Mouse (Mus musculus): ENCODE data around the gene Aldh1l1. TPM values are rescaled to one million over a fixed set of nuclear protein-coding genes. Genes with fewer than 3 reads are reported as not detected.

The Aldh1l1 gene
- polyA plus RNA-seq, 1 experiment from 2014 or later, result 17.5 TPM

DNA sequence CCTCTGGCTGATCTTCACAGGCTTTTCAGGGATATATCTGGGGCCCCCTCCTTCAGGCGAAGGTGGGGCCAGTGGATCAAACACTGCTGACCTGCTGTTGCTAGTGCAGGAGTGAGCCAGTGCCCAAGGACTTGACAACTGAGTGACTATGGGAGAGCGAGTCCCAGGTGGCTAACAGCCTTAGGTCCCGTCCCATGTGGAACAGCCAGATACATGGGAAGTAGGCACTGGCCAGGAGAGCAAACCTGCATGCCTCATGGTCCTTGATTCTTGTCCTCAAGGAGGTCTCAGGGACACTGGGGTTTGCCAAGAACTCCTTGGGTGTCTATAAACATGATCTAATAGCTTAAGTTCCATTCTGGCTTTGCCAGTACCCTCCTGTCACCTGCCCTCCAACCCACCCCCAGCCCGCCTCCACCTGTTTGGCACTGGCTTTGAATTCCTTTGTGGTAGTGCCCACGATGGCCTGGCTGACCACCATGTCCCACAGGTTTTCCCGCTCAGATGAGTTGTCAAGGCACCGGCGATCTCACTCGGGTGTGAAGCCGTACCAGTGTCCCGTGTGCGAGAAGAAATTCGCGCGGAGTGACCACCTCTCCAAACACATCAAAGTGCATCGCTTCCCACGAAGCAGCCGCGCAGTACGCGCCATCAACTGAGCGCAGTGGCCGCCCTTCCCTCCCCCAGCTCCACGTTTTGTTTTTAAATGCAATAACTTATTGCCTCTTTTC is 12.4 kb upstream of the Aldh1l1 start:
- Histone ChIP-seq H3K4me2 (replicated peaks) (no peak overlapping the region), H3K27me3 (replicated peaks) (no peaks in the 10 kb centered on the region), H3K36me3 (no peaks in the 10 kb centered on the region), H3K4me3 (replicated peaks) (no peak overlapping the region), H3K27ac (no peak overlapping the region), H3K9me3 (no peaks in the 10 kb centered on the region), H3K4me1 (replicated peaks) (0 out of 2 replicates have a peak, but pooled peaks cover 2% of the 10 kb centered on the region), H3K9ac (no peak overlapping the region)
- 94% methylated on average over 24 of the region's 24 CpGs for WGBS
- ATAC-seq, result no peak

DNA sequence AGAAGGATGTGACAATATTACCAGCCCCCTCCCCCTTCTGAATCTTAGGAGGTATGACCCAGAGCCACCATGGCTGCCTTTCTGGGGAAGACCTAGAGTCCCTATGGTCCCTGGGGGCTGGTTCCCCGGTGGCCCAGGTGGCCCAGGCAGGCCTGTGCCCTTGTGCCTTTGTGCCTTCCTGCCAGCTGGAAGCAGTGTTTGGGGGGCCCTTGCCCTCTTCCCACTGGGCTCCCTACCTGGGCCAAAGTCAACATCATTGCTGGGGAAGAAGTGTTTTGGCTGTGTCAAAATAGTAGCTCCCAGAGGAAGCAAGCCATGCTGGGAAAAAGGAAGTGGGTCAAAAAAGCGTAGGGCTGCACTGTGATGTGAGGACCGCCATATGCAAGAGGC is 11.9 kb upstream of the Aldh1l1 start:
- Histone ChIP-seq H3K36me3 (no peaks in the 10 kb centered on the region), H3K27ac (no peak overlapping the region), H3K4me3 (replicated peaks) (no peak overlapping the region), H3K9ac (no peak overlapping the region), H3K27me3 (replicated peaks) (no peaks in the 10 kb centered on the region), H3K9me3 (no peaks in the 10 kb centered on the region), H3K4me2 (replicated peaks) (no peak overlapping the region), H3K4me1 (replicated peaks) (0 out of 2 replicates have a peak, but pooled peaks cover 2% of the 10 kb centered on the region)
- 88% methylated on average over 3 of the region's 3 CpGs for WGBS
- ATAC-seq, result no peak

DNA sequence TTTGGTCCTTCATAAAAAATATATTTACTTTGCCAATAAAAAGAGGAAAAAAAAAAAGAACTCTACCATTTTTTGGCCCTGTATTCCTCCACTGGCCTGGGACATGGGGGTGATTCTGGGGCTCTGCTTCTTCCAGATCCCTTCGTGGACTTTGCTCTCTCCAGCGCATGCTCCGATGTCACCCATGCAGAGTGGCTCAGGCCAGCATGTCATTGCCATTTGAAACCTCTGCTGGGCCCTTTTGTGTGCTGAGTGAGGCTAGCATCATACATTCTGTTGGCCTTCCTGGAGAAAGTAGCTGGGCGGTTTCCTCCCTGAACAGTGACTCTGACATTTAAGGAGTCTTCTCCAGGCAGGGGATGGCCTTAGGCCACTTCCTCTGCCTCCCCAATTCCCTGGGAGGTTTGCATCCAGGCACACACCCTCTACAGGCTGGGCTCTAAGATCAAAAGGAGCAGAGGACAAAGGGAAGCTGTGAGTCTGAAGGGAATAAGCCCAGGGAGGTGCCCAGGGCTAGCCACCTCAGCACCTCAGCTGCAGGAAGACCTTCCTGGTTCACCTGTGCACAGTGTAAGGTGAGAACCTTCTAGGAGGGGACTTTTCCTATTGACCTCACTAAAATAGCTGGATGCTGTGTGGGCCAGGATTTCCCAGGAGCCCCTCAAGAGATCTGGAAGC is 10.9 kb upstream of the Aldh1l1 start:
- no peaks in the 10 kb centered on the region for H3K36me3 ChIP-seq
- H3K27me3 ChIP-seq (replicated peaks), result no peaks in the 10 kb centered on the region
- 70% methylated on average over 4 of the region's 4 CpGs for WGBS
- H3K27ac ChIP-seq, result no peak overlapping the region
- no peak overlapping the region for H3K4me3 ChIP-seq (replicated peaks)
- no peak overlapping the region for H3K4me2 ChIP-seq (replicated peaks)
- no peak overlapping the region for H3K9ac ChIP-seq
- ATAC-seq, result no peak
- 0 out of 2 replicates have a peak, but pooled peaks cover 2% of the 10 kb centered on the region for H3K4me1 ChIP-seq (replicated peaks)
- no peaks in the 10 kb centered on the region for H3K9me3 ChIP-seq

DNA sequence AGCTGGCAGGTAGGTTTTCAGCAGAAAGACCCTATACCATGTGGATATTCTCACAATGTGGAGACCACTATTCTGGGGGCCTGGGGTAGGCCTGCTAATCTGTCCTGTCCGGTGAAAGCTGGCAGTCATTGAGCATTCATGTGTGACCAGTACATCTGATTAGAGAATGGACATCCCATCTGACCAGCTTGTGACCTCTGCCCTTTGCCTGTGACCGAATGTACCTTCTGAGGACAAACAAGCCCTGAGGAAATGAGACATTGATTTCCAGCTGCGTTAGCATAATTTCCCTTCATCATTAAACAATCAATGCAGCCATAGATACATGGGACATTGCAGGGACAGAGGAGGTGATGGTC is 10.4 kb upstream of the Aldh1l1 start:
- Histone ChIP-seq H3K4me2 (replicated peaks) (no peak overlapping the region), H3K27me3 (replicated peaks) (no peaks in the 10 kb centered on the region), H3K27ac (no peak overlapping the region), H3K4me3 (replicated peaks) (no peak overlapping the region), H3K4me1 (replicated peaks) (0 out of 2 replicates have a peak, but pooled peaks cover 2% of the 10 kb centered on the region), H3K9ac (no peak overlapping the region), H3K36me3 (no peaks in the 10 kb centered on the region), H3K9me3 (no peaks in the 10 kb centered on the region)
- ATAC-seq, result no peak
- 75% methylated on average over 3 of the region's 3 CpGs for WGBS

DNA sequence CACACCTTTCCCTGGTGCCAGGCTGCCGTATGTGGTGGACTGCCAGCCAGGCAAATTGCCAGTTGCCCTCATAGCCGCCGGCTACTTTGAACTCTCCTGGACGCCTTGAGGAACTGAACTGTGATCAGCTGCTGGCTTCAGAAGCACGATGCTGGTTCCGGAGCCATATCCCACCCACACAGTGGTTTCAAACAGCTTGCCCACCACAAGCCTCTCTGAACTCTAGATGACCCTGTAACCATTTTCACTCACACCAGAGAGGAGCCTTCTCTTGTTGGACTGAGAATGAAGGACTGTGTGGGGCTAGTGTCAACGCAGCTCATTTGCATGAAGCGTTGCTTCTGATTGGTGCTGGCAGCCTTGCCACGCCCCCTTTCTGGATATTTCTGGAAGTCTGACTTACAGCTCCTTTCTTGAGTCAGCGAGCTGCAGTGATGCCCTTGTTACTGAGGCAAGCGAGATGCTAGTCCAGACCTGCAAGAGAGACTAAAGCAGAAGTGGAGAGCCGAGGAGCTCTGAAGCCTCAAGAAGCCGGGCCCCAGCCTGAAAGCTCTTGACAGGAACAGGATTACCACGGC is 9.2 kb upstream of the Aldh1l1 start:
- H3K27me3 ChIP-seq (replicated peaks), result no peaks in the 10 kb centered on the region
- no peaks in the 10 kb centered on the region for H3K36me3 ChIP-seq
- no peak overlapping the region for H3K4me2 ChIP-seq (replicated peaks)
- H3K9me3 ChIP-seq, result no peaks in the 10 kb centered on the region
- H3K27ac ChIP-seq, result no peak overlapping the region
- ATAC-seq, result peak; percentile 49; the same call in 1 of the 2 replicates
- H3K4me1 ChIP-seq (replicated peaks), result 0 out of 2 replicates have a peak, but pooled peaks cover 2% of the 10 kb centered on the region
- WGBS, result 59% methylated on average over 14 of the region's 14 CpGs
- H3K4me3 ChIP-seq (replicated peaks), result no peak overlapping the region
- no peak overlapping the region for H3K9ac ChIP-seq

DNA sequence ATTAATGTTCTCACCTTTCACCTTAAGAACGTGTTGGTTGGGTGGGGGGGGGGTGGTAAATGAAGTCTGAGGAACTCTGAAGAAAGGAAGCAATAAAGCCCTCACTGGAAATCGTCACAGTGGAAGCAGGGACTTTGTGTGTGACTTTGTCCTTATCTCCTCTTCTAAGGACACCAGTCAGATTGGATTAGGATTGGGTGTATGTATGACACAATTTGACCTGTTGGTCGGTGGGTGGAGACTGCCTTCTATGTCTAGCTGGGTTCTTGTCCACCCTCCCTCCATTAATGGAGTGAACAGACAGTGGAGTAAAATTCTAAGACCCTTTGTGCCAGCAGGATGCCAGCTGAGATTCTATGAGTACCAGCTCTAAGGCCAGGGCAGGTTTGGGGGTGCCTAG is 2.0 kb upstream of the Aldh1l1 start:
- H3K36me3 ChIP-seq, result no peaks in the 10 kb centered on the region
- H3K27me3 ChIP-seq (replicated peaks), result no peaks in the 10 kb centered on the region
- 50% methylated on average over 3 of the region's 3 CpGs for WGBS
- no peak overlapping the region for H3K9ac ChIP-seq
- ATAC-seq, result no peak
- no peaks in the 10 kb centered on the region for H3K9me3 ChIP-seq
- H3K4me1 ChIP-seq (replicated peaks), result no peaks in the 10 kb centered on the region
- H3K27ac ChIP-seq, result no peak overlapping the region
- H3K4me3 ChIP-seq (replicated peaks), result no peak overlapping the region
- no peak overlapping the region for H3K4me2 ChIP-seq (replicated peaks)

DNA sequence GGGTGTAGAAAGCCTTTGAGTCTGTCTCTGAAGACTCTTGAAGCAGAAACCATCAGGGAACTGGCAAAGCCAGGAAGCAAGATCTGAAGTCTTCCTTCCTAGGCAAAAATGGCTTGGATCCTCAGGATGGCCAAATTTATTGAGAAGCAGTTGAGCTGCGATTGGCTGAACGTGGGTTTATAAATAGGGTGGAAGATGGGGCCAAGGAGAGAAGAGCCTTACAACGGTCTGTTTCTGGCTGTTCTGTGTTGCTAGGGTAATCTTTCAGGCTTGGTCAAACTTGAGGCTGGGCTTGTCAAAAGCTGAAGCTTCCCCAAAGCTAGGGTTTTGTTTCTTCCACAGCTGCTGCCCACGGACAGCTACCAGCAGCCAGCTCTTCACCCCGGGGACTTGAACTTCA is 1.4 kb upstream of the Aldh1l1 start:
- H3K27me3 ChIP-seq (replicated peaks), result no peaks in the 10 kb centered on the region
- 81% methylated on average over 5 of the region's 5 CpGs for WGBS

DNA sequence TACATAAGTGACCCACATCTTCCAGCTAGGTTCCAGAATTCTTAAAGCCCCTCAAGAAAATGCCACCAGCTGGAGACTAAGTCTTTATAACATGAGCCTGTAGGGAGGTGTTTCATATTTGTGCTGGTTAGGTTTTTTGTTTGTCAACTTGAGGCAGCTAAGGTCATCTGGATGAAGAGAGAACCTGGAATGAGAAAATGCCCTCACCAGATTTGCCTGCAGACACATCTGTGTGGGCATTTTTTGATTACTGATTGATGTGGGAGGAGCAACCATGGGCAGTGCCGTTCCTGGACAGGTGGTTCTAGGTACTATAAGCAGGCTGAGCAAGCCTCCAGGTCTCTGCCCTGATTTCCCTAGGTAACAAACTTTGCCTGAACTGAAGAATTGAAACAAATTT is 1.3 kb downstream of the Aldh1l1 start:
- WGBS, result 90% methylated on average over 1 of the region's 1 CpGs

More for the DNA sequence above, 1.4 kb upstream of the Aldh1l1 start:
- H3K36me3 ChIP-seq, result no peaks in the 10 kb centered on the region
- H3K9me3 ChIP-seq, result no peaks in the 10 kb centered on the region
- H3K4me1 ChIP-seq (replicated peaks), result no peaks in the 10 kb centered on the region
- no peak overlapping the region for H3K4me3 ChIP-seq (replicated peaks)
- H3K27ac ChIP-seq, result no peak overlapping the region
- H3K4me2 ChIP-seq (replicated peaks), result no peak overlapping the region
- no peak for ATAC-seq
- no peak overlapping the region for H3K9ac ChIP-seq

DNA sequence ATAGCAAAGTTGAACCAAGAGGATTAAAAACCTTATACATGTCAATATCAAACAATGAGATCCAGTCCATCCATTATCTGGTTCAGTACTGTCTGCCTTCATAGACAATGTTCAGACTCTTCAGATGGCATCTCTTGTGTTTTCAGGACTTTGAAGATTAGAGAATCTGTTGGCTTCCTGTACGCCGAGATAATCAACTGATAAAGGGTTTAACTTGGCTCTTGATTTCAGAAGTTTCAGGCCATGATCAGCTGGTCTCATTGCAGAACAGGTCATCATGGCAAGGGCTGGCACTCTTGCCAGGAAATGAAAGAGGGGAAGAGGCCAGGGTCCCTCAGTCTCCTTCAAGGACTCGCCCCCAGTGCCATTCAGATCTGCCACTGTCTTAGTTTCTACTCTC is 3.3 kb downstream of the Aldh1l1 start:
- H3K27me3 ChIP-seq (replicated peaks), result no peaks in the 10 kb centered on the region
- no peak overlapping the region for H3K4me2 ChIP-seq (replicated peaks)
- no peaks in the 10 kb centered on the region for H3K9me3 ChIP-seq
- no peaks in the 10 kb centered on the region for H3K36me3 ChIP-seq
- no peak for ATAC-seq
- no peaks in the 10 kb centered on the region for H3K4me1 ChIP-seq (replicated peaks)
- 87% methylated on average over 3 of the region's 3 CpGs for WGBS
- no peak overlapping the region for H3K27ac ChIP-seq
- no peak overlapping the region for H3K9ac ChIP-seq
- no peak overlapping the region for H3K4me3 ChIP-seq (replicated peaks)

More for the DNA sequence above, 1.3 kb downstream of the Aldh1l1 start:
- Histone ChIP-seq H3K4me3 (replicated peaks) (no peak overlapping the region), H3K4me2 (replicated peaks) (no peak overlapping the region), H3K4me1 (replicated peaks) (no peaks in the 10 kb centered on the region), H3K27me3 (replicated peaks) (no peaks in the 10 kb centered on the region), H3K36me3 (no peaks in the 10 kb centered on the region), H3K9me3 (no peaks in the 10 kb centered on the region), H3K27ac (no peak overlapping the region), H3K9ac (no peak overlapping the region)
- no peak for ATAC-seq

DNA sequence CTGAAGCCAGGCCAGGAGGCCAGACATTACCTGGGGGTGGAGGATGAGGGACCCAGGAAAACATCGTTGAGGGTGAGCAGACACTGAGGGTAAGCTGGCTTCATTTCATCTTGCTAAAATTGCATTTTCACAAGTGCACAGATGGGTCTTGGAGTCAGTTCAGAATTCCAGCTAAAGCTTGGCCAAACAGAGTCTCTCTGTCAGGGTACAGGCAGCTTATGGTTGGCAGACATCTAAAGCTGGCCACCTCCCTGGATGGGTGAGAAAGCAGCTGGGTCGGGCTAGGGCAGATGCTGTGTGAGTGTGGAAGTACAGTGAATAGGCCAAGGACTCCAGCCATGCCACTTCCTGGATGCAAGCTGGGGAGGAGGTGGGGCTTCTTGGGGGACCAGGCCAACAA is 4.7 kb downstream of the Aldh1l1 start:
- Histone ChIP-seq H3K27me3 (replicated peaks) (no peaks in the 10 kb centered on the region), H3K4me1 (replicated peaks) (no peaks in the 10 kb centered on the region), H3K9ac (no peak overlapping the region), H3K4me3 (replicated peaks) (no peak overlapping the region), H3K4me2 (replicated peaks) (no peak overlapping the region), H3K36me3 (no peaks in the 10 kb centered on the region), H3K27ac (no peak overlapping the region), H3K9me3 (no peaks in the 10 kb centered on the region)
- ATAC-seq, result no peak
- 77% methylated on average over 2 of the region's 2 CpGs for WGBS

DNA sequence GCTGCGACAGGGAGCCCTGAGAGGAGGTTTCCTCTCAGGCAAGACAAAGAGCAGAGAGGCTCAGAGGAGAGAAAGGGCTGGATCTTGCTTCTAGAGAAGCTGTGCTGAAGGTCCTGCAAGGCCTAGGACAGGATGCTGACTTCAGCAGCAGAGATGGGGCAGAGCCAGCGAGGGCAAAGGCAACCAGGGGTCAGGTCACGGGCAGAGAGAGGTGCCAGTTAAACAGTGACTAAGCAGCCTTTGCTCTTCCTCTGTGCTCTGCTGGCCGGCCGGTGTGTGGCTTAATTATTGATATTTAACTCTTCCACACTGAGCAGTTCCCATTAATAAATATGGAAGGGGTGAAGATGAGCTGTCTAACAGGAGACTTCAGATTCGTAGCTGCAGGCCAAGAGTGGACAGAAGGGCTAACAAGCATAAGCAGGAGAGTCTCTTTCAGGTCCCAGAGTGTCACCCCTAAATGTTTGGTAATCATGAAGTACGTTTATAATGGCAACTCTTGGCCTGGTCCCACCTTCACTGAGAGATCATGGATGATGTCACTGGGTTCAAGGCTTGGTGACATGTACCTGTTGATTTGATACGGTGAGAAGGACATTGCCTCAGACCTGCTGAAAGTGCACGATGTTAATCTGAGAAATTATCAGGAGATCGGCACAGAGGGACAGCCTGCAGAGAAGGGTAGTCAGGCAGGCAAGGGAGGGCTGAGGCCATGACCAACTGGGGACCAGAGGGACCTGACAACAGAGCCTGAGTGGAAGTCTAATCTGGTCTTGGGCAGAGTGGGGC is 5.9 kb downstream of the Aldh1l1 start:
- Histone ChIP-seq H3K4me3 (replicated peaks) (no peak overlapping the region), H3K9ac (no peak overlapping the region), H3K27ac (no peak overlapping the region), H3K27me3 (replicated peaks) (no peaks in the 10 kb centered on the region), H3K4me2 (replicated peaks) (no peak overlapping the region), H3K9me3 (no peaks in the 10 kb centered on the region), H3K36me3 (no peaks in the 10 kb centered on the region), H3K4me1 (replicated peaks) (no peaks in the 10 kb centered on the region)
- WGBS, result 61% methylated on average over 10 of the region's 10 CpGs
- no peak for ATAC-seq

DNA sequence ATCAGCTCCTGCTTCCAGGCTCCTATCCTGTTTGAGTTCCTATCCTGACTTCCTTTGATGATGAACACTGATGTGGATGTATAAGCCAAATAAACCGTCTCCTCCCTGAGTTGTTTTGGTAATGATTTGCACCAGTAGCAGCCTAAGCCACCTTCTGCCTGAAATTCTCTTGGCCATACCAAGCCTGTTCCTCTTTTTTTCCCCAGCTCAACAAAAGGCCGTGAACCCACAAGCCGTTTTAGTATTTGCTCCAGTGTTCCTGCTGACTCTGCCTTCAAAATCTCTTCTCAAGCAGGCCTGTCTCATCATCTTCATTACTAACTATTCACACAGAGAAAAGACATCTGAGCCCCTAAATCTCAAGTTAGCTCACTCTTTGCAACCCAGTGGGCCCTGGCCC is 7.9 kb downstream of the Aldh1l1 start:
- WGBS, result 66% methylated on average over 3 of the region's 3 CpGs
- Histone ChIP-seq H3K36me3 (no peaks in the 10 kb centered on the region), H3K4me3 (replicated peaks) (no peak overlapping the region), H3K9me3 (no peaks in the 10 kb centered on the region), H3K27me3 (replicated peaks) (no peaks in the 10 kb centered on the region), H3K9ac (no peak overlapping the region), H3K4me2 (replicated peaks) (no peak overlapping the region), H3K27ac (no peak overlapping the region), H3K4me1 (replicated peaks) (no peaks in the 10 kb centered on the region)
- no peak for ATAC-seq

Data from intestine, embryonic 15.5 days (tissue).